Mouse (Mus musculus) CH12.LX (cell line): Measurements from ENCODE around the gene Sdf4. TPM values are rescaled to one million over a fixed set of nuclear protein-coding genes. Genes with fewer than 3 reads are reported as not detected.

Experiments
- DNase-seq: peaks from one replicate; pipeline ENCODE4 v3.0.0-alpha.2; 2013; ENCODE audit errors: extremely low read depth
- H3K27ac ChIP-seq: 2 replicates; pipeline ENCODE4 v1.5.1; 2012; ENCODE audit warnings: low read depth, mild to moderate bottlenecking, control low read depth, moderate library complexity; ENCODE audit not compliant: insufficient read depth
- H3K27me3 ChIP-seq: replicated peaks from 2 replicates; pipeline ENCODE3; 2012; ENCODE audit warnings: inconsistent platforms
- H3K36me3 ChIP-seq, 2 experiments: replicated peaks in 1 of 2; 2 replicates each; pipeline versions ENCODE3 to v1.6.1; 2012; ENCODE audit warnings: inconsistent platforms in 1 of 2, low read length in 1 of 2, mild to moderate bottlenecking in 1 of 2, mixed read lengths in 1 of 2, moderate library complexity in 1 of 2; ENCODE audit not compliant: control insufficient read depth in 1 of 2, insufficient read depth in 1 of 2
- H3K4me1 ChIP-seq, 2 experiments: 2 replicates each; pipeline ENCODE4 v1.6.1; 2012; ENCODE audit warnings: inconsistent platforms in 1 of 2, moderate library complexity in 1 of 2; ENCODE audit not compliant: insufficient read depth in 2 of 2, control insufficient read depth in 1 of 2
- H3K4me2 ChIP-seq: 2 replicates; pipeline ENCODE4 v1.6.1; 2012; ENCODE audit warnings: low read depth, mild to moderate bottlenecking, control low read depth; ENCODE audit not compliant: poor library complexity, insufficient read depth, severe bottlenecking
- H3K4me3 ChIP-seq, 3 experiments: fragments of 150-350 bp in 1 of 3; sonication (generic) in 1 of 3; replicated peaks in 1 of 3; 2 replicates each; pipeline versions ENCODE3 to v1.5.1; 2011 to 2012; ENCODE audit warnings: low read depth in 2 of 3, low read length in 2 of 3, mild to moderate bottlenecking in 2 of 3, moderate library complexity in 2 of 3, control low read depth in 1 of 3, improper control_type of control experiment in 1 of 3, inconsistent platforms in 1 of 3, mixed read lengths in 1 of 3; ENCODE audit not compliant: poor library complexity in 1 of 3
- H3K79me2 ChIP-seq: replicated peaks from 2 replicates; pipeline ENCODE4 v1.6.1; 2012; ENCODE audit warnings: mild to moderate bottlenecking, moderate library complexity; ENCODE audit not compliant: control insufficient read depth, poor library complexity, insufficient read depth, severe bottlenecking; ENCODE audit errors: extremely low read depth
- H3K9ac ChIP-seq: 2 replicates; pipeline ENCODE4 v1.6.1; 2012; ENCODE audit warnings: low read depth, mild to moderate bottlenecking, control low read depth, moderate library complexity; ENCODE audit not compliant: insufficient read depth
- H3K9me3 ChIP-seq: replicated peaks from 2 replicates; pipeline ENCODE3; 2012; ENCODE audit warnings: low read length, inconsistent platforms, mixed read lengths
- BHLHE40 ChIP-seq: IDR thresholded peaks from 2 replicates; pipeline ENCODE4 v1.6.1; 2011; ENCODE audit warnings: mild to moderate bottlenecking, low read depth, low read length, improper control_type of control experiment
- CTCF ChIP-seq, 2 experiments: IDR thresholded peaks in 1 of 2; conservative IDR thresholded peaks in 1 of 2; 2 replicates each; pipeline ENCODE4 v1.5.1; 2011 to 2012; ENCODE audit warnings: low read depth in 2 of 2, low read length in 2 of 2, improper control_type of control experiment in 1 of 2, inconsistent platforms in 1 of 2, mild to moderate bottlenecking in 1 of 2, moderate library complexity in 1 of 2
- ELF1 ChIP-seq: IDR thresholded peaks from 2 replicates; pipeline ENCODE4 v1.6.1; 2014; ENCODE audit warnings: low read depth, mild to moderate bottlenecking, inconsistent platforms, low read length, improper control_type of control experiment
- ETS1 ChIP-seq: conservative IDR thresholded peaks from 2 replicates; pipeline ENCODE4 v1.6.1; 2012; ENCODE audit warnings: low read depth, mild to moderate bottlenecking, inconsistent platforms, low read length, improper control_type of control experiment, moderate library complexity
- IRF4 ChIP-seq: IDR thresholded peaks from 2 replicates; pipeline ENCODE4 v1.6.1; 2014; ENCODE audit warnings: low read depth, mild to moderate bottlenecking, inconsistent platforms, low read length, improper control_type of control experiment
- JUN ChIP-seq: IDR thresholded peaks from 2 replicates; pipeline ENCODE4 v1.6.1; 2011; ENCODE audit warnings: low read depth, mild to moderate bottlenecking, low read length, improper control_type of control experiment, moderate library complexity; ENCODE audit not compliant: insufficient read depth
- MAX ChIP-seq: IDR thresholded peaks from 2 replicates; pipeline ENCODE4 v1.6.1; 2011; ENCODE audit warnings: low read length, improper control_type of control experiment
- NELFE ChIP-seq: IDR thresholded peaks from 2 replicates; pipeline ENCODE4 v1.6.1; 2011; ENCODE audit warnings: low read depth, low read length, improper control_type of control experiment
- NRF1 ChIP-seq: IDR thresholded peaks from 2 replicates; pipeline ENCODE4 v1.6.1; 2014; ENCODE audit warnings: low read depth, mild to moderate bottlenecking, inconsistent platforms, low read length, improper control_type of control experiment, moderate library complexity
- PAX5 ChIP-seq: IDR thresholded peaks from 2 replicates; pipeline ENCODE4 v1.6.1; 2012; ENCODE audit warnings: low read length, inconsistent platforms, mixed read lengths
- POLR2A ChIP-seq: IDR thresholded peaks from 2 replicates; pipeline ENCODE4 v1.6.1; 2011; ENCODE audit warnings: low read depth, mild to moderate bottlenecking, improper control_type of control experiment, low read length
- POLR2AphosphoS2 ChIP-seq: IDR thresholded peaks from 2 replicates; pipeline ENCODE4 v1.6.1; 2011; ENCODE audit warnings: low read depth, low read length, improper control_type of control experiment
- RAD21 ChIP-seq: IDR thresholded peaks from 2 replicates; pipeline ENCODE4 v1.6.1; 2011; ENCODE audit warnings: low read depth, mild to moderate bottlenecking, low read length, improper control_type of control experiment, moderate library complexity
- TCF12 ChIP-seq: IDR thresholded peaks from 2 replicates; pipeline ENCODE4 v1.6.1; 2014; ENCODE audit warnings: low read depth, mild to moderate bottlenecking, inconsistent platforms, low read length, improper control_type of control experiment
- UBTF ChIP-seq: IDR thresholded peaks from 2 replicates; pipeline ENCODE4 v1.6.1; 2012; ENCODE audit warnings: low read depth, mild to moderate bottlenecking, inconsistent platforms, low read length, improper control_type of control experiment, moderate library complexity
- ZC3H11A ChIP-seq: IDR thresholded peaks from 2 replicates; pipeline ENCODE4 v1.6.1; 2012; ENCODE audit warnings: low read depth, mild to moderate bottlenecking, inconsistent platforms, low read length, improper control_type of control experiment
- dilution Hi-C: fragments of 300-500 bp; cut with MboI; formaldehyde crosslinking; loops from 2 replicates; pipeline ENCODE4 v1.14.3; 2020; ENCODE audit warnings: low sequenced_read_pairs; ENCODE audit not compliant: extremely low pct_unique_long_range_greater_than_20kb, extremely low pct_ligation_motif_present
- in situ Hi-C: fragments of 300-500 bp; cut with MboI; formaldehyde crosslinking; loops from 3 replicates; pipeline ENCODE4 v1.14.3; 2019; ENCODE audit warnings: low sequenced_read_pairs, low pct_ligation_motif_present, low pct_unique_long_range_greater_than_20kb, mixed read lengths
- polyA plus RNA-seq: library from polyadenylated mRNA; unstranded; fragments of >175 nt; gene quantifications from 2 replicates; pipeline ENCODE4 v1.2.1, GENCODE M21; 2012; ENCODE audit warnings: low read depth; ENCODE audit not compliant: insufficient read length
- total RNA-seq, 2 experiments: library from RNA; depleted of rRNA; stranded (reverse); fragments of 300-350 nt in 1 of 2; fragments of >200 nt in 1 of 2; gene quantifications; 2 replicates each; pipeline ENCODE4 v1.2.3; 2012 to 2014

The Sdf4 gene
- total and polyA plus RNA-seq, 3 experiments, result 167 to 211 (median 210) TPM

DNA sequence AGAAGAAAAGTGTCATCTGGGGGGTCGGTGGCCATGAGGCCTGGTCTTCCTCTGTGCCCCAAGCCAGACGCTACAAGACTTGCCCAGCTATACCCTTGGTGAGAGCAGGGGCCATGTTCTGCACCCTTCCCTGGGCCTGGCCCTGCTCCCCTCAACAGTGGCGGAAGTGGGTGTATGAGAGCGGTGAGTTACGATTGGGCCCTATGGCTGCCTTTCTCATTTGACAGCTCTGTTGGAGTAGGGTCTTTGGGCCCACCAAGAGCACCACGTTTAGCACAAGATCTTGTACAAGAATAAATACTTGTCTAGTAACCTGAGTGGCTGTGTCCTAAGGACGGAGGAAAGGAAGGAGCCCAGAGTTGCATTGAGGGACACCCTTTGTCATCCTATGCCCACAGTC is 35.9 kb downstream of the Sdf4 start:
- no peaks in the 10 kb centered on the region for H3K9me3 ChIP-seq
- H3K36me3 ChIP-seq, result peaks cover 16 to 32% of the 10 kb centered on the region in 2 experiments
- peaks cover 30 to 71% of the 10 kb centered on the region in 2 experiments for H3K4me1 ChIP-seq
- no peak overlapping the region for H3K9ac ChIP-seq
- H3K27me3 ChIP-seq, result no peaks in the 10 kb centered on the region
- H3K4me3 ChIP-seq, result no peak overlapping the region
- no peak for DNase-seq
- H3K4me2 ChIP-seq, result no peak overlapping the region
- in situ Hi-C loops, result no loop called here
- no peaks in the 10 kb centered on the region for H3K79me2 ChIP-seq
- dilution Hi-C loops, result no loop called here
- no peak overlapping the region for H3K27ac ChIP-seq
- TF ChIP-seq IRF4, result no peak
- no peak for TF ChIP-seq JUN
- no peak for TF ChIP-seq NELFE
- no peak for TF ChIP-seq PAX5
- no peak for TF ChIP-seq POLR2AphosphoS2
- no peak for TF ChIP-seq ELF1
- TF ChIP-seq BHLHE40, result no peak

- dilution Hi-C loops, result no loop called here
- TF ChIP-seq MAX (peak; percentile 24; the same call in 1 of the 2 replicates), POLR2A (peak; percentile 41; the same call in 1 of the 2 replicates), ETS1 (peak; percentile 83), BHLHE40 (peak; percentile 64; the same call in 1 of the 2 replicates), UBTF (no peak), ZC3H11A (no peak), IRF4 (peak; percentile 69; the same call in 1 of the 2 replicates), RAD21 (no peak; the same call in 1 of the 2 replicates), TCF12 (peak; percentile 59; the same call in 1 of the 2 replicates), NRF1 (peak; percentile 22; the same call in 1 of the 2 replicates), CTCF (conservative IDR thresholded peaks at IDR 0.05 in 1 of 2, IDR thresholded peaks at IDR 0.05 in 1 of 2; ENCODE audit: low read depth in 2 of 2, low read length in 2 of 2) (peak in 1 of 2 experiments; percentile 34; a peak in 2 of 4 replicates)
- in situ Hi-C loops, result loop anchor here (5.0 kb wide), 2 partner anchors 48 to 62 kb away; no protein-coding TSS in a partner anchor
- H3K4me2 ChIP-seq, result peak overlapping the region; percentile 73
- peak; percentile 64 for DNase-seq
- H3K79me2 ChIP-seq, result no peaks in the 10 kb centered on the region
- no peaks in the 10 kb centered on the region for H3K27me3 ChIP-seq
- peaks cover 16 to 32% of the 10 kb centered on the region in 2 experiments for H3K36me3 ChIP-seq
- H3K27ac ChIP-seq, result peak overlapping the region; percentile 99
- H3K4me1 ChIP-seq, result peaks cover 30 to 64% of the 10 kb centered on the region in 2 experiments
- no peaks in the 10 kb centered on the region for H3K9me3 ChIP-seq
- H3K4me3 ChIP-seq, result peak overlapping the region; percentile 44 to 59 (median 55)
- H3K9ac ChIP-seq, result peak overlapping the region; percentile 65
These were observed 38.0 kb downstream of the Sdf4 start for GRCm38 (mm10) chr4:156030651-156031118.
